Mouse (Mus musculus) natural killer cell, adult 2 months (primary cell): ENCODE data around the gene Sardh.

Source experiments
- DNase-seq, 2 experiments: peaks; one replicate each; pipeline ENCODE4 v3.0.0; 2022; ENCODE audit warnings: low spot score in 2 of 2

Gene Sardh

GRCm38 (mm10) chr2:27166999-27167398, 81.1 kb downstream of the Sardh start:
- no peak for DNase-seq

GRCm38 (mm10) chr2:27166074-27166473, 82.1 kb downstream of the Sardh start:
- no peak for DNase-seq

- DNase-seq, result no peak
These were observed 83.1 kb downstream of the Sardh start, which contains the start of gene Dbh for GRCm38 (mm10) chr2:27164796-27165590. TSS of gene Dbh (plus strand) at chr2:27165233.

GRCm38 (mm10) chr2:27163851-27164250, 84.3 kb downstream of the Sardh start:
- DNase-seq, result no peak

GRCm38 (mm10) chr2:27162656-27163055, 85.5 kb downstream of the Sardh start:
- no peak for DNase-seq

- DNase-seq, result no peak
These were observed 86.6 kb downstream of the Sardh start for GRCm38 (mm10) chr2:27161526-27161925.

- no peak for DNase-seq
These were observed 91.5 kb downstream of the Sardh start for GRCm38 (mm10) chr2:27156596-27156995.

- no peak for DNase-seq
These were observed 93.5 kb downstream of the Sardh start for GRCm38 (mm10) chr2:27154466-27155185.

GRCm38 (mm10) chr2:27149457-27149856, 98.7 kb downstream of the Sardh start:
- DNase-seq, result no peak

- no peak for DNase-seq
These were observed 101.3 kb downstream of the Sardh start for GRCm38 (mm10) chr2:27146840-27147239.

GRCm38 (mm10) chr2:27144957-27145356, 103.2 kb downstream of the Sardh start:
- no peak for DNase-seq

GRCm38 (mm10) chr2:27141950-27142693, 106.0 kb downstream of the Sardh start, which contains the start of gene Fam163b:
TSS of gene Fam163b (minus strand) at chr2:27142491.
- no peak for DNase-seq
